Mouse (Mus musculus): ENCODE data around the gene Drap1. TPM values are rescaled to one million over a fixed set of nuclear protein-coding genes. Genes with fewer than 3 reads are reported as not detected.

Drap1 gene
- polyA plus RNA-seq, 1 experiment from 2014 or later, result 243 TPM

DNA sequence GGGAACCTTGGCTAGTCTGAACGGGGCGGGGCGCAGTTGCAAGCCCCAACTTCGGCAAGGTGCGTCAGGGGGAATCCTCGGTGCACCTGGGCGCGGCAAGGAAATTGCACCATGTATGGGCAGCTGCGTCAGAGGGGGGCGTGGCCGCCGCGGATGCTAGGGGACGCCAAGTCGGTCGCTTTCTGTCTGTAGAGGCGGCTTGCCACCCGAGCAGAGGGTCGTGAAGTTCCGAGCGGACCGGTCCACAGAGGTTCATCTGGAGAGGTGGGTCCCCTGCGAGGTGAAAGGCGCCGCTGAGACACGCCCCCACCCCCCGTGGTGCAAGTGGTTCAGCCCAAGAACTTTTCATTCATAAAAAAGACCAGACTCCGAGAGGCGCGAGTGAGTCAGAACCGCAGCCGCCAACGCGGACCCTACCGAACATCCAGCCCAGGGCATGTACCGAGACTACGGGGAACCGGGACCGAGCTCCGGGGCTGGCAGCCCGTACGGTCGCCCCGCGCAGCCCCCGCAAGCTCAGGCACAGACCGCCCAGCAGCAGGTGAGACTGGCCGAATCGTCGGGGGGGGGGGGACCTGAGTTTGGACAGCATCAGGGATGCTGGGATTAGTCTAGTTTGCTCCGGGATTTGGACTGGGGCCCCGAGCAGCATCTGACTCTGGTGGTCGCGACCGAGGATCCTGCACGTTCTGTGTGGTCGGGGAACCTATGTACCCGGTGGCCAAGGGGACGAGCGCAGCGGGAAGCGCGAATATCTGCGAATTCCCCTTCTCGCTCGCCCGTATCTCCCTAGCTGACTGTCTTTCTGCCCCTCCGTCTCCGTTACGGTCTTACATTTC lies 23.0 kb upstream of the Drap1 start, which contains the start of gene Fosl1:
Fosl1 (plus strand) TSS at position 33 of the 839 bp plus-strand sequence.
- peak within 1 kb of the TSS; percentile 25 for H3K9ac ChIP-seq
- ATAC-seq (ENCODE audit: borderline replicate concordance, extremely low read depth, low FRiP score, low TSS enrichment), result peak; percentile 73; the same call in 1 of the 2 replicates
- WGBS, result 1% methylated on average over 70 of the region's 70 CpGs
- no peaks in the 10 kb centered on the region for H3K9me3 ChIP-seq
- H3K36me3 ChIP-seq, result no peaks in the 10 kb centered on the region
- peaks cover 24% of the 10 kb centered on the region for H3K4me1 ChIP-seq
- no peak within 1 kb of the TSS for H3K27ac ChIP-seq
- H3K4me3 ChIP-seq, result peak within 1 kb of the TSS; percentile 57
- peaks cover 48% of the 10 kb centered on the region for H3K27me3 ChIP-seq
- H3K4me2 ChIP-seq, result peak within 1 kb of the TSS; percentile 95

DNA sequence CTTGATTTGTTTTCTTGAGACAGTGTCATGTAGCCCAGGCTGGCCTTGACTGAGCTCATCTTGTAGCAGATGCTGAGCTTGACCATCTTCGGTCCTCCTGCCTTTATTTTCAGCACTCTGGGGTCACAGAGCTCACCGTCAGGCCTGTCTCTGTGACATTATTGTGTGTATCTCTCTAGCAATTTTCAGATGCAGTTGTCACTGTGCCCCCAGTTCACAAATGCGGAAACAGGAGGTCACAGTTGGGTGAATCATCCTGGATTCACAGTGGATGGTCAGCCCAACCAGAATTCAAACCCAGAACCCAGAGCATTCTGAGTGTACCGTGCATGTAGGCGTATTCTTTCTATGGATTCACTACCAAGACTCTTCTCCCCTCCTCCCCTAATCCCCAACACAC lies 21.0 kb upstream of the Drap1 start:
- Histone ChIP-seq H3K36me3 (no peaks in the 10 kb centered on the region), H3K4me2 (no peak overlapping the region), H3K9me3 (no peaks in the 10 kb centered on the region), H3K4me3 (no peak overlapping the region), H3K9ac (no peak overlapping the region), H3K27ac (no peak overlapping the region), H3K27me3 (peaks cover 41% of the 10 kb centered on the region), H3K4me1 (peaks cover 24% of the 10 kb centered on the region)
- WGBS, result 87% methylated on average over 5 of the region's 5 CpGs
- no peak for ATAC-seq (ENCODE audit: borderline replicate concordance, extremely low read depth, low FRiP score, low TSS enrichment)

DNA sequence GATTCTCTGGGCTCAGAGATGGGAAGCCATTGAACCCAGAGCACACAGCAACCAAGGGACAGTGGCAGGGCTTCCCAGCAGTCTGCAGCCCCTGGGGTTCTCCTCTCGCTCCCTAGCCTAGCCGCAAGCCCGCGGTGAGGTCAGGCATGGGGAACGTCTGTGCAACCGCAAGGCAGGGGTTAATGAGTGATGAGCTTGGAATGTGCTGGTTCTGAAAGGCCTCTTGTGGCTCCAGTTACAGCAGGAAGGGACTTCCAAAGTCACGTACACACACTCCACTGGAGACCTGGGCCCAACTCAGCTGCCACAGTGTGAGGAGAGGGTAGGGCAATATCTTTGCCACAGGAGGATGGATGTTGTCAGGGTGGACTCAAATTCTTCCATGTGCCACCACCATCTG lies 20.2 kb upstream of the Drap1 start:
- no peak overlapping the region for H3K4me2 ChIP-seq
- H3K9ac ChIP-seq, result no peak overlapping the region
- no peak for ATAC-seq (ENCODE audit: borderline replicate concordance, extremely low read depth, low FRiP score, low TSS enrichment)
- peaks cover 24% of the 10 kb centered on the region for H3K4me1 ChIP-seq
- no peak overlapping the region for H3K27ac ChIP-seq
- no peak overlapping the region for H3K4me3 ChIP-seq
- H3K9me3 ChIP-seq, result no peaks in the 10 kb centered on the region
- peaks cover 33% of the 10 kb centered on the region for H3K27me3 ChIP-seq
- 13% methylated on average over 7 of the region's 7 CpGs for WGBS
- no peaks in the 10 kb centered on the region for H3K36me3 ChIP-seq

DNA sequence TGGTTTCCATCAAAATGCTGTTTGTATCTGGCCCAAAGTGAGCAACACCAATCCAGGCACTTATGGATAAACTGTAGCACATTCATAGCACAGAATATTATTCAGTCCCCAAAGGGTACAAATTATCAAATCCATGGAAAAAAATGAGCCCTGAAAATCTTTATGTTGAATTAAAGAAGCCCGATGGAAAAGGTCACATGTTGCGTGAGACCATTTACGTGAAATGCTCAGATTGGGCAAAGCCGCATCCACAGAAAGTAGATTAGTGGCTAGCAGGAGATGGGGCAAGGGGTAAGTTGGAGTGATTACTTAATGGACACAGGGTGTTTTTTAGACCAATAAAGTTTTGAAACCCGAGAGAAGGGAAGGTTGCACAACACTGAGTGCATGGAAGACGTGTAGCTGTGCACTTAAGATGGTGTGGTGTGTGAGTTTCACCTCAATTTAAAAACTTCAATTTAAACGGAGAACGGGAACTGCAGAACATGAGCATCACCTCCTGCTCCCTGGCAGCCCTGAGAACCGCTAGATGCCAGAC lies 19.7 kb upstream of the Drap1 start:
- ATAC-seq (ENCODE audit: borderline replicate concordance, extremely low read depth, low FRiP score, low TSS enrichment), result no peak
- Histone ChIP-seq H3K4me2 (no peak overlapping the region), H3K27ac (no peak overlapping the region), H3K9me3 (no peaks in the 10 kb centered on the region), H3K4me3 (no peak overlapping the region), H3K27me3 (peaks cover 28% of the 10 kb centered on the region), H3K36me3 (no peaks in the 10 kb centered on the region), H3K9ac (no peak overlapping the region), H3K4me1 (peaks cover 24% of the 10 kb centered on the region)
- 57% methylated on average over 9 of the region's 9 CpGs for WGBS

DNA sequence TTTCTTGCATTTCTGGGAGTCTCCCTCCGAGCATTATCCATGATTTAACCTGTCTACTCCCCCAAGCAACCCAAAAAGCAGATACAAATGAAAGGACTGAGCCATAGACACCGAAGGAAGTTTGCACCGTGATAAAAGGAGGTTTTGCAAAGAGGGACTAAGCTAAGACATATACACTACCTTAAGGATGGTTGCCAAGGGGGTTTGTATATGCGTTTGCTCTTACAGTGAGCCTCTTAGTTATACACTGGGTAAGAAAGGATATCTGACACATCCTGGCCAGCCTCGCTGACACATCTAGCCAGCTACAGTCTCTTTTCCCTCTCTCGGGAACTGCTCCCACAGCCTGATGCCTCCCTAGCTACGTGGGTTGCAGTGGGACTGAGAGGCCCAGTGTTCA lies 9.2 kb upstream of the Drap1 start:
- Histone ChIP-seq H3K9ac (peak overlapping the region; percentile 36; the same call in 1 of the 2 replicates), H3K36me3 (no peaks in the 10 kb centered on the region), H3K27ac (peak overlapping the region; percentile 85), H3K4me1 (peaks cover 18% of the 10 kb centered on the region), H3K4me3 (peak overlapping the region; percentile 36; the same call in 1 of the 2 replicates), H3K9me3 (no peaks in the 10 kb centered on the region), H3K27me3 (no peaks in the 10 kb centered on the region), H3K4me2 (peak overlapping the region; percentile 79)
- WGBS, result 47% methylated on average over 7 of the region's 7 CpGs
- ATAC-seq (ENCODE audit: borderline replicate concordance, extremely low read depth, low FRiP score, low TSS enrichment), result no peak

DNA sequence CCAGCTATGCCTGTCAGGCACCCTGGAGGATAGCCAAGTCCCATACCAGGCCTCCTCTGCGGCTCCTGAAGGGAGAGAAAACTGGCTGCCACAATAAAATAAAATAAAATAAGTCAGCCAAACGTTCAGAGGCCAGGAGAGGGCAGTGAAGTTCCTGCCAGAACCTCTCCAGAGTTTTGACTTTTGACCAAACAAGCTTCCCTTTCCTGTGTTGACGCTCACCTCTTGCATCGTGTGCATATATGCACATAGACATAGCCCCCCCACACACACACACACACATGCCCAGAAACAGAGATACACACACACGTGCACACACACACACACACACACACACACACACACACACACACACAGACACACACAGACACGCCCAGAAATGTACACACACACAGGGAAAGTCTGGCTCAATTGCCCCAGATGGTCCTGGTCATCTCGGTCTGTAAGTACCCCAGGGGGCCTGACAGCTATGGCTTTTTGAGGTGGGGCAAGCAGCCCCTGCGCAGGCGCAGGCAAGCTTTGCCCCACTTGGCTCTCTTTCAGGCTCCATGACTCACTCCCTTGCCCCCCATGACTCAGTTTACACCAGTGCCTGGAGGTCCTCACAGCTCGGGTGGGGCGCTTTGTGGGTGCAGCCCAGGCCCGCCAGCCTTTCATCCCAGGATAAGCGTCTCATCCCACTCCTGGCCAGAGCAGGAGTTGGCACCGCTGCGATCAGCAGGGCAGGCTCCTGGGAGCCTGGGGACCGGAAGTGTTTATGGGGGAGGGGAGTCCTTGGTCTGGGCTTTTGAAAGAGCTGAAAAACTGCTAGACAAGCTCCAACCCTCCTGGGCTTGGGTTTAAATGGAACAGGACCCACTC lies 8.4 kb upstream of the Drap1 start:
- Histone ChIP-seq H3K9me3 (no peaks in the 10 kb centered on the region), H3K4me2 (peak overlapping the region; percentile 79), H3K4me3 (peak overlapping the region; percentile 36), H3K27me3 (no peaks in the 10 kb centered on the region), H3K9ac (peak overlapping the region; percentile 36; the same call in 1 of the 2 replicates), H3K4me1 (peaks cover 18% of the 10 kb centered on the region), H3K27ac (peak overlapping the region; percentile 85), H3K36me3 (no peaks in the 10 kb centered on the region)
- WGBS, result 2% methylated on average over 16 of the region's 16 CpGs
- ATAC-seq (ENCODE audit: borderline replicate concordance, extremely low read depth, low FRiP score, low TSS enrichment), result peak; percentile 66

DNA sequence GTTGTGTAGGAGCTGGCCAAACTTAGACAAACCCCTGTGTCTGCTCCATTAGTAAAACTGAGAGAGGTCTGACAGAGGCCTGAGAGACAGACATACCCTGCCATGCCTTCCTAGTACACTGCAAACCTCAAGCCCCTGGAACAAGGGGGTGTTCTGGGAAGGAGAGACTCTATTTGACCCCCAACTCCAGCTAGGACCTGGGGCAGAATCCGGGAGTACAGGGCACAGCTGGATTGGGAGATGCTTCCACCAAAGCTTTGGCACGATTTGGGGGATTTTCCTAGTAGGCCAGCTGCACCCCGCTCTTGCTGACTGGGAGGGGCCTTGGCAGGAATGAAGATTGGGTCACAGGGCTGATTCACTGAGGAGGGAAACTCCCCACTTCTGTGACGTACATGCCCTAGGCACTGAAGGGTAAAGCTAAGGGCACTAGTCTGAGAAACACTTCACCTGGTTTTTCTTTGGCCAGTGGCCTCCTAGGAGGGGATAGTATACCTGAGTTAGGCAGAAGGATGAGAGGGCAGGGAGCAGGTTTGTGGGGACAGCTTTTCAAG lies 7.2 kb upstream of the Drap1 start:
- no peaks in the 10 kb centered on the region for H3K27me3 ChIP-seq
- H3K36me3 ChIP-seq, result peaks cover 4% of the 10 kb centered on the region
- H3K27ac ChIP-seq, result no peak overlapping the region
- 64% methylated on average over 4 of the region's 4 CpGs for WGBS
- H3K4me3 ChIP-seq, result no peak overlapping the region
- H3K4me2 ChIP-seq, result no peak overlapping the region
- no peaks in the 10 kb centered on the region for H3K9me3 ChIP-seq
- H3K9ac ChIP-seq, result no peak overlapping the region
- H3K4me1 ChIP-seq, result peaks cover 22% of the 10 kb centered on the region
- ATAC-seq (ENCODE audit: borderline replicate concordance, extremely low read depth, low FRiP score, low TSS enrichment), result no peak

DNA sequence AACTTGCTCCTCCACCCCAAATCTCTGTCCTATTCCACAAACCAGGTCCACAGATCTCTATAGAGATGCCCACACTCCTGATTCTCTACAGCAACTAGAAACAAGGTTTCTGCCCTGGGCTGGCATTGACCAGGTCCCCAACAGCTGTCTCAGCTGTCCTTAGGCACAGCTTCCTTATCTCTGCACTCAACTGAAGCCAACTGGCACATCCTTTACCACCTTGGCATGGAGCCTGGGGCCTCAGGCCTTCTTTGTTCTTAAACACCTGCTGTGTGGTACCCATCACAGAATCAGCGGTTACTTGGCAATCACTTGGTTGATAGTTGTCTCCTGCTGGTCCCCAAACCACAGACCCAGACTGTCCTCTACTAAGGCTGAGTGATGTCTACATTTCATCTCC lies 5.6 kb upstream of the Drap1 start:
- 72% methylated on average over 1 of the region's 1 CpGs for WGBS
- Histone ChIP-seq H3K27ac (no peak overlapping the region), H3K4me3 (no peak overlapping the region), H3K9me3 (no peaks in the 10 kb centered on the region), H3K4me2 (no peak overlapping the region), H3K9ac (no peak overlapping the region), H3K4me1 (peaks cover 36% of the 10 kb centered on the region), H3K27me3 (no peaks in the 10 kb centered on the region), H3K36me3 (peaks cover 14% of the 10 kb centered on the region)
- no peak for ATAC-seq (ENCODE audit: borderline replicate concordance, extremely low read depth, low FRiP score, low TSS enrichment)

DNA sequence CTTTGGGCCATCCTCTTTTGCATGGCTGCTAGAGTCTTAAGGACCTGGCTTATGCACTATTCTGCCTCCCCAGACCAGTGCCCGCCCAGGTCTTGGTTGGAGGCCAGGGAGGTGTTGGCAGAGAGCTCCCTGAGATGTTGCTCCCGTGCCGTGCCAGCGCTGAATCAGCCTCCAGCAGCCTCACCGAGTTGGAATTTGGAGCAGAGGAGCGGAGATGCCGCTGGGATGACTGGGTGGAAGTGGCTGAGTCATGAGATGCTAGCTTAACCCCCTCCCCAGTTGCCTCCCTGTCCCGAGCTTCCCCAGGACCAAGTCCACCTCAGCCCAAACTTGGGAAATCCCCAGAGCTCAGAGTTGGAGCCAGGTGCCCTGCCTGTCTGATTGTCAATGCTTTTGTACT lies 5.0 kb upstream of the Drap1 start:
- Histone ChIP-seq H3K9me3 (no peaks in the 10 kb centered on the region), H3K4me1 (peaks cover 36% of the 10 kb centered on the region), H3K27ac (no peak overlapping the region), H3K36me3 (peaks cover 14% of the 10 kb centered on the region), H3K9ac (no peak overlapping the region), H3K4me3 (no peak overlapping the region), H3K27me3 (no peaks in the 10 kb centered on the region), H3K4me2 (no peak overlapping the region)
- ATAC-seq (ENCODE audit: borderline replicate concordance, extremely low read depth, low FRiP score, low TSS enrichment), result no peak
- 54% methylated on average over 8 of the region's 8 CpGs for WGBS

DNA sequence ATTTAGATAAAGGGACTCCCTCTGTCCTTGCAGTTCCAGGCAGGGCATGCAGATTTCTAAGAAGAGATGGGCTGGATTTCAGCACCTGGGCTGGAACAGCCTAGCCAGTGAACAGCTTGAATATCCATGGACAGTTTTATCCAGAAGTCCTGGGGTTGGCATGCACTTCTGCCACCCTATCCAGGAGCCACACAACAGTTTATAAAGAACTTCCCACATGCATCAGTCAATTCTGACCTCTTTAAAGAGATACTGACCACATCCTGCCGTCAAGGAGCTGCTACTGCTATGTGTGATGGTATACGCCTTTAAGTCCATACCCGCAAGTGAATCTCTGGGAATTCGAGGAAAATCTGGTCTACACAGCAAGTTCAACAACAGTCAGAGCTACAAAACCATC lies 4.4 kb upstream of the Drap1 start:
- Histone ChIP-seq H3K4me3 (no peak overlapping the region), H3K9me3 (no peaks in the 10 kb centered on the region), H3K9ac (no peak overlapping the region), H3K4me2 (no peak overlapping the region), H3K27ac (no peak overlapping the region), H3K27me3 (no peaks in the 10 kb centered on the region), H3K4me1 (peaks cover 36% of the 10 kb centered on the region), H3K36me3 (peaks cover 14% of the 10 kb centered on the region)
- no peak for ATAC-seq (ENCODE audit: borderline replicate concordance, extremely low read depth, low FRiP score, low TSS enrichment)
- 62% methylated on average over 4 of the region's 4 CpGs for WGBS

DNA sequence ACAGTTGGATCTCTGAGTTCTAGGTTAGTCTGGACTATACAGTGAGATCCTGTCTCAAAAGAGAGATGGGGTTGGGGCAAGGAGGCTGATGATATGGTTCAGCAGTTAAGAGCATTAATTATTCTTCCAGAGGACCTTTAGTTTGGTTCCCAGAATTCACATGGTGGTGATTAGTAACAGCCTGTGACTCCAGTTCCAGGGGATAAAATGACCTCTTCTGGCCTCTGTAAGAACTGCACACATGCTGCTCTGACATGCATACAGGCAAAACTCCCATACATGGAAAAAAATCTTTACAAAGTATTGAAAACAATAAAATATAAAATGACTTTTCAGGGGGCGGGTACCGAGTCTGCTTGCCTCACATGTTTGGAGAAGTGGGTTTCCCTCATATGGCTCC lies 3.3 kb upstream of the Drap1 start:
- no peak overlapping the region for H3K4me2 ChIP-seq
- no peak for ATAC-seq (ENCODE audit: borderline replicate concordance, extremely low read depth, low FRiP score, low TSS enrichment)
- H3K9me3 ChIP-seq, result no peaks in the 10 kb centered on the region
- no peak overlapping the region for H3K27ac ChIP-seq
- no peak overlapping the region for H3K9ac ChIP-seq
- H3K4me3 ChIP-seq, result no peak overlapping the region
- 86% methylated on average over 2 of the region's 2 CpGs for WGBS
- H3K4me1 ChIP-seq, result peaks cover 34% of the 10 kb centered on the region
- no peaks in the 10 kb centered on the region for H3K27me3 ChIP-seq
- peaks cover 15% of the 10 kb centered on the region for H3K36me3 ChIP-seq
